Mouse (Mus musculus) small intestine, adult 2 months (tissue): Measurements from ENCODE around the gene Ddx25. TPM values are rescaled to one million over a fixed set of nuclear protein-coding genes. Genes with fewer than 3 reads are reported as not detected.

Source experiments
- H3K27ac ChIP-seq: fragments of 200-500 bp; 2 replicates; pipeline ENCODE4 v1.5.1; 2012; ENCODE audit warnings: low read depth, low read length, control low read depth, inconsistent platforms; ENCODE audit not compliant: insufficient read depth
- H3K27me3 ChIP-seq: fragments of 200-500 bp; 2 replicates; pipeline ENCODE4 v1.6.1; 2012; ENCODE audit warnings: mild to moderate bottlenecking, moderate library complexity, low read length, inconsistent platforms; ENCODE audit not compliant: control insufficient read depth, insufficient read depth
- H3K36me3 ChIP-seq: fragments of 200-500 bp; 2 replicates; pipeline ENCODE4 v1.6.1; 2012; ENCODE audit warnings: mild to moderate bottlenecking, low read length, control low read depth, inconsistent platforms; ENCODE audit not compliant: control insufficient read depth, insufficient read depth
- H3K4me1 ChIP-seq: fragments of 200-500 bp; 2 replicates; pipeline ENCODE4 v1.6.1; 2012; ENCODE audit warnings: low read length, inconsistent platforms, mixed read lengths; ENCODE audit not compliant: control insufficient read depth, insufficient read depth, insufficient read length
- H3K4me3 ChIP-seq: fragments of 200-500 bp; 2 replicates; pipeline ENCODE4 v1.5.1; 2012; ENCODE audit warnings: low read depth, mild to moderate bottlenecking, control low read depth, inconsistent platforms, low read length, moderate library complexity
- CTCF ChIP-seq: fragments of 200-500 bp; IDR thresholded peaks from 2 replicates; pipeline ENCODE4 v1.5.1; 2012; ENCODE audit warnings: low read depth, mild to moderate bottlenecking, control low read depth, inconsistent platforms, low read length, moderate library complexity, mixed read lengths; ENCODE audit not compliant: insufficient replicate concordance, insufficient read length; ENCODE audit errors: extremely low read depth
- POLR2A ChIP-seq: fragments of 200-500 bp; IDR thresholded peaks from 2 replicates; pipeline ENCODE4 v1.6.1; 2012; ENCODE audit warnings: low read depth, mild to moderate bottlenecking, control low read depth, inconsistent platforms, low read length, moderate library complexity
- WGBS: fragments of 180-500 bp; shearing (Covaris S2); methylation state at CpG from one replicate; pipeline ENCODE4 v1.1.7; 2018; 5-methylcytosine and 5-hydroxymethylcytosine counted together
- polyA plus RNA-seq: library from polyadenylated mRNA; depleted of rRNA; stranded (reverse); fragments of >200 nt; gene quantifications from 2 replicates; pipeline ENCODE4 v1.2.3, GENCODE M21; 2012

The Ddx25 gene
- polyA plus RNA-seq, 1 experiment = 0.01 TPM

DNA sequence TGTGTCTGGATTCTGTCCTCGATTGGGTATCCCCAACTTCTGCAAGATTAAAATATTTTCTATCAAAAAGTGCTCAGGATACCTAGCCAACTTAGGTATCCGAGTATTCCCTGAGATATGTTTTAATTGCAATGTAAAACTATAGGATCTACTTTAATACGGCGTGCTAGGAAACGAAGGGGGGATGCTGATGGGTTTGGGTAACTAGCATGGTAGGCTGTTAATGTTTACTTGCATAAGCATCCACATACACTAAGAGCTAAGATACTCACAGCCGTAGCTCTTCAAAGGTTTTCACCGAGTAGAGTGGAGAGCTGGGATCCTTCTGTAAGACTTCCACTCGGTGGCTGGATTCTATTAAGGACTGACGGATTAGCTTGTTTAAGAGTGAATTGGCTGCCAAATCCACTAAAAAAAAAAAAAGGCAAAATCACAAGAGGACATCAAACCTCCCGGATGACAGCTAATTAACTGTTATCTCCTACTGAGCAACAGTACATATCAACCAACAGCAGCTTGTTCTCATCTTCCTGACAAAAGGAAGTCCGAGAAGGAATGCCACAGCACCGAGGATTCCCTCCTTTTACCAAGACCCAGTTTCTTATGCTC lies 1.7 kb downstream of the Ddx25 start:
- Histone ChIP-seq H3K36me3 (peaks cover 5% of the 10 kb centered on the region), H3K27me3 (peaks cover 16% of the 10 kb centered on the region), H3K4me1 (peaks cover 7% of the 10 kb centered on the region), H3K27ac (no peak overlapping the region), H3K4me3 (no peak overlapping the region)
- 67% methylated on average over 12 of the region's 12 CpGs for WGBS
- no peak for TF ChIP-seq CTCF
- TF ChIP-seq POLR2A = no peak

DNA sequence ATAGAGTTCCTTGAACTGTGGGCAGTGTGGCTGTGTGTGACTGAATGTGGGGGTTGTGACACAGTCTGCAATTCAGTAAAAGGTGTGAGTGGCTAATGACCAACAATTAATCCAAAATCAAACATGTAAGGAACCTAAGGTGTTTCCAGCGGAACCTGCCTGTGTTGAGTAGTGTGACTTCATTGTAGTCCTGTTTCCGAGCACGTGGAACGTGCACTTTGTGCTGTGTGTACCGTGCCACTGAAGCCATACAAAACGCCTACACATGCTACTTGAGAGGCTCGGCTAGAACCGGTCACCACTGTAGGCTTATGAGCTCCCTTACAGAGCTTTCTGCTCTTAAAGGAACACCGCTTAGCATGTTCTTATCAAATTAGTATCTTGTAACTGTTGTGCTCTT lies 9.9 kb downstream of the Ddx25 start:
- no peaks in the 10 kb centered on the region for H3K36me3 ChIP-seq
- no peak overlapping the region for H3K27ac ChIP-seq
- no peak overlapping the region for H3K4me3 ChIP-seq
- H3K27me3 ChIP-seq = peaks cover 3% of the 10 kb centered on the region; the same call in 1 of the 2 replicates
- WGBS = 69% methylated on average over 9 of the region's 9 CpGs
- no peaks in the 10 kb centered on the region for H3K4me1 ChIP-seq
- TF ChIP-seq POLR2A (no peak), CTCF (no peak)

GRCm38 (mm10) chr9:35546745-35547144 lies 11.6 kb downstream of the Ddx25 start:
- H3K4me1 ChIP-seq = no peaks in the 10 kb centered on the region

GRCm38 (mm10) chr9:35545704-35546103 lies 12.6 kb downstream of the Ddx25 start:
- no peaks in the 10 kb centered on the region for H3K36me3 ChIP-seq
- TF ChIP-seq CTCF (no peak; the same call in 1 of the 2 replicates), POLR2A (no peak)
- no peaks in the 10 kb centered on the region for H3K27me3 ChIP-seq
- WGBS = 68% methylated on average over 12 of the region's 12 CpGs
- H3K4me3 ChIP-seq = no peak overlapping the region
- no peak overlapping the region for H3K27ac ChIP-seq
- H3K4me1 ChIP-seq = no peaks in the 10 kb centered on the region

More at GRCm38 (mm10) chr9:35546745-35547144, 11.6 kb downstream of the Ddx25 start:
- WGBS = 65% methylated on average over 9 of the region's 9 CpGs
- H3K36me3 ChIP-seq = no peaks in the 10 kb centered on the region
- no peak for TF ChIP-seq CTCF
- TF ChIP-seq POLR2A = no peak
- 0 out of 2 replicates have a peak, but pooled peaks cover 3% of the 10 kb centered on the region for H3K27me3 ChIP-seq
- H3K4me3 ChIP-seq = peak overlapping the region; percentile 8; the same call in 1 of the 2 replicates
- H3K27ac ChIP-seq = no peak overlapping the region

GRCm38 (mm10) chr9:35544666-35545065 lies 13.7 kb downstream of the Ddx25 start:
- no peak overlapping the region for H3K27ac ChIP-seq
- 70% methylated on average over 2 of the region's 2 CpGs for WGBS
- no peaks in the 10 kb centered on the region for H3K27me3 ChIP-seq
- H3K36me3 ChIP-seq = no peaks in the 10 kb centered on the region
- TF ChIP-seq POLR2A = no peak
- H3K4me1 ChIP-seq = no peaks in the 10 kb centered on the region
- no peak overlapping the region for H3K4me3 ChIP-seq

- no peak overlapping the region for H3K4me3 ChIP-seq
- TF ChIP-seq CTCF (no peak), POLR2A (no peak)
- H3K27me3 ChIP-seq = no peaks in the 10 kb centered on the region
- H3K36me3 ChIP-seq = no peaks in the 10 kb centered on the region
- H3K4me1 ChIP-seq = no peaks in the 10 kb centered on the region
- H3K27ac ChIP-seq = no peak overlapping the region
- WGBS = 77% methylated on average over 14 of the region's 14 CpGs
Observed at GRCm38 (mm10) chr9:35543099-35543860, 15.0 kb downstream of the Ddx25 start.

GRCm38 (mm10) chr9:35541941-35542340 lies 16.4 kb downstream of the Ddx25 start:
- Histone ChIP-seq H3K4me3 (no peak overlapping the region), H3K4me1 (no peaks in the 10 kb centered on the region), H3K36me3 (no peaks in the 10 kb centered on the region), H3K27me3 (no peaks in the 10 kb centered on the region), H3K27ac (no peak overlapping the region)
- TF ChIP-seq CTCF (no peak), POLR2A (no peak)
- WGBS = 56% methylated on average over 6 of the region's 6 CpGs
